11 mouse cellular contexts compared by ENCODE assay signal in the genomic region with DNA sequence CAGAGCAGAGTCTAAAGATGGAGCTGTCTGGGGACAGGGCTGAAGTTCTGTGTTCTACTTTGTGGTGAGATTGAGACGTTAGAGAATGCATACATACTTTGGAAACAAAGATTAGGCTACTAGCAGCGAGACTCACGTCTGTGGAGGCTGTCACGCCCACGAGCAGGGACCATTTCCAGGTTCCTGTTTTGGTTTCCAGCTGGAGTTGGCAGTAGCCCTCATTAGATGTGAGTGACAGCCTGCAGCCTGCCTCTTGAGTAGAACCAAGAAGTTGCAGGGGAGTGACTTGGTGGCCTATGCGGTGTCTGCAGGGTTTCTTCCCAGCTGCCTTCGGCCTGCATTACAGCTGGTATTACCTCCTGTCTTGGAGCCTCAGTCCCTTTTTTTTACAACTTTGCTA. TPM values are rescaled to one million over a fixed set of nuclear protein-coding genes. Genes with fewer than 3 reads are reported as not detected.
DNase-seq lines count a peak whose midpoint lies in the region; ATAC-seq and TF ChIP-seq lines count a peak whose summit lies in the region.
"Had no signal": no experiment of that assay in that cellular context is flagged by ENCODE, and none has a peak within 500 bp of the region (broad histone marks: within the 10 kb centered on the region; RNA-seq: fewer than 3 reads in every experiment).

No protein-coding gene starts in this region.

- H3K27ac ChIP-seq in heart, embryonic 10.5 days, result no peak overlapping the region
- H3K27ac ChIP-seq in left cerebral cortex, adult 2 months, result no peak overlapping the region
- H3K27ac ChIP-seq in forebrain, embryonic 14.5 days (ENCODE audit: low read depth, low read length), result no peak overlapping the region
- H3K27ac ChIP-seq: forebrain, embryonic 10.5 days; limb, embryonic 13.5 days had no signal

- ATAC-seq in forebrain, embryonic 14.5 days, result no peak

- intact Hi-C loops in heart, postnatal 10 days (cut with DNase I), result no loop called here
- intact Hi-C loops in left cerebral cortex, adult 2 months (cut with DNase I), result no loop called here

- DNase-seq in heart, postnatal 10 days, result peak; percentile 39 to 43
- no peak for DNase-seq in heart, embryonic 10.5 days (ENCODE audit: low spot score)
- DNase-seq in frontal cortex, postnatal 36 days (ENCODE audit: low spot score in 2 of 2), result peak; percentile 58 to 79
- peak; percentile 42 to 63 for DNase-seq in left cerebral cortex, adult 2 months (ENCODE audit: extremely low spot score in 1 of 2, low spot score in 2 of 2)
- peak; percentile 74 to 76 for DNase-seq in right cerebral cortex, adult 2 months (ENCODE audit: low spot score in 2 of 2)
- no peak for DNase-seq in liver
- no peak for DNase-seq in forebrain, embryonic 14.5 days (ENCODE audit: low spot score)
- no peak for DNase-seq in ovary, postnatal 10 days (ENCODE audit: low spot score)
- DNase-seq: kidney, adult 2 months had no signal

- H3K4me1 ChIP-seq in heart, embryonic 10.5 days, result peaks cover 15% of the 10 kb centered on the region
- H3K4me1 ChIP-seq in forebrain, embryonic 14.5 days (ENCODE audit: control insufficient read depth, insufficient read depth, low read length), result peaks cover 11% of the 10 kb centered on the region

- WGBS in heart, embryonic 10.5 days, result 82% methylated on average over 7 of the region's 7 CpGs
- 85% methylated on average over 7 of the region's 7 CpGs for WGBS in forebrain, embryonic 14.5 days

- no peak overlapping the region for H3K4me2 ChIP-seq in forebrain, embryonic 14.5 days (ENCODE audit: low read length)
- H3K4me2 ChIP-seq: limb, embryonic 13.5 days had no signal

- no peaks in the 10 kb centered on the region for H3K27me3 ChIP-seq in heart, embryonic 10.5 days (ENCODE audit: insufficient read depth, poor library complexity, severe bottlenecking)
- H3K27me3 ChIP-seq in forebrain, embryonic 14.5 days (replicated peaks; ENCODE audit: control insufficient read depth, insufficient read depth, low read length), result no peaks in the 10 kb centered on the region
- H3K27me3 ChIP-seq: limb, embryonic 13.5 days had no signal

- H3K36me3 ChIP-seq in heart, embryonic 10.5 days, result peaks cover 73% of the 10 kb centered on the region
- H3K36me3 ChIP-seq in forebrain, embryonic 14.5 days (ENCODE audit: control insufficient read depth, insufficient read depth, low read length), result peaks cover 52% of the 10 kb centered on the region

- no peak for TF ChIP-seq CTCF in left cerebral cortex, adult 2 months (IDR thresholded peaks at IDR 0.05)

- no peak overlapping the region for H3K9ac ChIP-seq in forebrain, embryonic 14.5 days (ENCODE audit: low read length)
- H3K9ac ChIP-seq: limb, embryonic 13.5 days had no signal

- no peaks in the 10 kb centered on the region for H3K9me3 ChIP-seq in heart, embryonic 10.5 days
- H3K9me3 ChIP-seq in forebrain, embryonic 14.5 days (replicated peaks; ENCODE audit: control insufficient read depth, low read length), result no peaks in the 10 kb centered on the region
- H3K9me3 ChIP-seq: forebrain, embryonic 10.5 days; limb, embryonic 13.5 days had no signal

- no peak overlapping the region for H3K4me3 ChIP-seq in heart, embryonic 10.5 days
- H3K4me3 ChIP-seq in left cerebral cortex, adult 2 months, result no peak overlapping the region
- no peak overlapping the region for H3K4me3 ChIP-seq in forebrain, embryonic 14.5 days (ENCODE audit: low read depth, low read length)
- H3K4me3 ChIP-seq: forebrain, embryonic 10.5 days; limb, embryonic 13.5 days had no signal

RNA-seq across cellular contexts. Expression of gene Mrps15, which starts 4.9 kb away (rescaled TPM):
- total RNA-seq in heart, postnatal 10 days (2021), result 10 to 100 TPM; 64.2 to 64.3 TPM
- 142 and 157 TPM in 2 replicates for polyA plus RNA-seq in heart, embryonic 10.5 days (2016; fragmentation: Nextera tagmentation; extraction: Ambion mirVana)
- total RNA-seq in left cerebral cortex, adult 2 months (2021), result 10 to 100 TPM; 44.6 to 49.0 TPM
- 108 and 124 TPM in 2 replicates for polyA plus RNA-seq in forebrain, embryonic 14.5 days (2014; fragmentation: Nextera tagmentation; extraction: Ambion mirVana)

RNA-seq across cellular contexts. Expression of gene Oscp1, which starts 6.7 kb away (rescaled TPM):
- total RNA-seq in heart, postnatal 10 days (2021), result 1 to 10 TPM; 3.5 to 4.1 TPM
- 8.2 and 9.1 TPM in 2 replicates for polyA plus RNA-seq in heart, embryonic 10.5 days (2016; fragmentation: Nextera tagmentation; extraction: Ambion mirVana)
- total RNA-seq in left cerebral cortex, adult 2 months (2021), result 10 to 100 TPM; 49.2 to 57.1 TPM
- polyA plus RNA-seq in forebrain, embryonic 14.5 days (2014; fragmentation: Nextera tagmentation; extraction: Ambion mirVana), result 31.2 and 32.0 TPM in 2 replicates

RNA-seq across cellular contexts. Expression of gene Csf3r, which starts 27.3 kb away (rescaled TPM):
- total RNA-seq in heart, postnatal 10 days (2021), result under 1 TPM; 0.47 to 0.77 TPM
- polyA plus RNA-seq in heart, embryonic 10.5 days (2016; fragmentation: Nextera tagmentation; extraction: Ambion mirVana), result 0.30 and 0.53 TPM in 2 replicates
- total RNA-seq in left cerebral cortex, adult 2 months (2021), result 1 to 10 TPM; 5.1 to 8.1 TPM
- polyA plus RNA-seq in forebrain, embryonic 14.5 days (2014; fragmentation: Nextera tagmentation; extraction: Ambion mirVana), result 0.48 and 0.53 TPM in 2 replicates

RNA-seq across cellular contexts. Expression of gene Lsm10, which starts 44.8 kb away (rescaled TPM):
- total RNA-seq in heart, postnatal 10 days (2021), result 10 to 100 TPM; 11.0 to 14.3 TPM
- 47.5 and 47.7 TPM in 2 replicates for polyA plus RNA-seq in heart, embryonic 10.5 days (2016; fragmentation: Nextera tagmentation; extraction: Ambion mirVana)
- 10 to 100 TPM; 11.3 to 14.4 TPM for total RNA-seq in left cerebral cortex, adult 2 months (2021)
- polyA plus RNA-seq in forebrain, embryonic 14.5 days (2014; fragmentation: Nextera tagmentation; extraction: Ambion mirVana), result 63.1 and 76.6 TPM in 2 replicates

RNA-seq across cellular contexts. Expression of gene Stk40, which starts 52.1 kb away (rescaled TPM):
- total RNA-seq in heart, postnatal 10 days (2021), result 10 to 100 TPM; 22.8 to 32.7 TPM
- 37.7 and 39.0 TPM in 2 replicates for polyA plus RNA-seq in heart, embryonic 10.5 days (2016; fragmentation: Nextera tagmentation; extraction: Ambion mirVana)
- total RNA-seq in left cerebral cortex, adult 2 months (2021), result 10 to 100 TPM; 39.8 to 56.4 TPM
- polyA plus RNA-seq in forebrain, embryonic 14.5 days (2014; fragmentation: Nextera tagmentation; extraction: Ambion mirVana), result 22.2 and 25.1 TPM in 2 replicates

Comparison
In these comparisons a context has a peak if more than half of its experiments do, and no peak if none do; other contexts are left out.
1. DNase-seq: peak in heart, postnatal 10 days (2 of 2), frontal cortex, postnatal 36 days (2 of 2), left cerebral cortex, adult 2 months (2 of 2) and right cerebral cortex, adult 2 months (2 of 2); none in heart, embryonic 10.5 days (single experiment), liver (single experiment), forebrain, embryonic 14.5 days (single experiment) and ovary, postnatal 10 days (single experiment).
2. RNA of gene Oscp1, which starts 6.7 kb away (total RNA-seq): 49.2 to 57.1 TPM in left cerebral cortex, adult 2 months; 3.5 to 4.1 TPM in heart, postnatal 10 days; every median in the first group is over 4 times any median in the second.